Mouse (Mus musculus) brain, embryonic 14.5 days (tissue): ENCODE results near the gene Bahd1. TPM values are rescaled to one million over a fixed set of nuclear protein-coding genes. Genes with fewer than 3 reads are reported as not detected.

ENCODE experiments used
- DNase-seq: peaks from one replicate; pipeline ENCODE4 v3.0.0-alpha.2; 2011; ENCODE audit warnings: low read depth
- CTCF ChIP-seq: fragments of 200-500 bp; IDR thresholded peaks from 2 replicates; pipeline ENCODE4 v1.5.1; 2012; ENCODE audit warnings: inconsistent platforms, mild to moderate bottlenecking, moderate library complexity, borderline replicate concordance; ENCODE audit not compliant: insufficient read depth, insufficient read length; ENCODE audit errors: extremely low read depth
- POLR2A ChIP-seq: fragments of 200-500 bp; IDR thresholded peaks from 2 replicates; pipeline ENCODE4 v1.6.1; 2012; ENCODE audit warnings: mild to moderate bottlenecking, inconsistent platforms, borderline replicate concordance; ENCODE audit not compliant: poor library complexity, insufficient read depth, insufficient read length, severe bottlenecking; ENCODE audit errors: extremely low read depth
- polyA plus RNA-seq: library from polyadenylated mRNA; depleted of rRNA; stranded (reverse); fragments of >200 nt; gene quantifications from 2 replicates; pipeline ENCODE4 v1.2.3, GENCODE M21; 2012

Bahd1 gene
- polyA plus RNA-seq, 1 experiment = 25.7 TPM

DNA sequence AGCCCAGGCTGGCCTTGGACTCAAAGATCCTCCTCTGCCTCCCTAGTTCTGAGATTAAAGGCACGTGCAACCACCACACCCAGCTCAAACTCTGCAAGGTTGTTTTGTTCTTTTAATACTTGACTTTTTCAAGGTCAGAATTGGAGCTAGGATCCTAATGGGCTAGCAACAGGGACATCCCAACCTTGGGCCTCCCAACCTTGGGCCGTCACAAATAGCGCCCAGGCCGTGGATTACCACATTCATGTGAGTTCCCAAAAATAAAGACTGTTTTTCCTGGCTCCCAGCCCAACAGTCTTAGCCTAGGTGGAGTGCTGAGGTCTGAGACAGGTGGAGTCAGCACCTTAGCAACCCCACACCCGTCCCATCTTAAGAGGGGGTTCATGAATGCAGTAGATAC is 18.2 kb upstream of the Bahd1 start:
- no peak for TF ChIP-seq CTCF
- TF ChIP-seq POLR2A = no peak
- no peak for DNase-seq

- TF ChIP-seq CTCF = peak; percentile 100
- TF ChIP-seq POLR2A = no peak
- DNase-seq = peak; percentile 88
Observed at GRCm38 (mm10) chr2:118882840-118883679, 17.1 kb upstream of the Bahd1 start.

DNA sequence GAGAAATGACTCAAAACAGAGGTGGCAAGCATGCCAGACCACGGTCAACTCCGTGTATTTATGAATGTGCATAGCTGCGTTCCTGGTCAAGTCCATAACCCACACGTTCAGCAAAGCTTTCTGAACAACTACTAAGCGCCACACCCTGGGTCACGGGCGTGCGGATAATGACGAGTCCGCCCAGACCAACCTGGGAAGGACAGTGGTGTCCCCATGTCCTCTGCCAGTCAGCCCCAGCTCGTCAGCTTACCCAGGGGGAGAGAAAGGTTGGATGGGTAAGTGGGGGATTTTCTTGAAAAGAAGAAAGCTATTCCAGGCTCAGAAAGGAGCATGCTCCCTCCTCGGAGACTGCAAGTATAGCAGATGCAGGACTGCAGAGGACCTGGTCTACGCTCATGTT is 12.7 kb upstream of the Bahd1 start:
- no peak for TF ChIP-seq POLR2A
- no peak for TF ChIP-seq CTCF
- no peak for DNase-seq

DNA sequence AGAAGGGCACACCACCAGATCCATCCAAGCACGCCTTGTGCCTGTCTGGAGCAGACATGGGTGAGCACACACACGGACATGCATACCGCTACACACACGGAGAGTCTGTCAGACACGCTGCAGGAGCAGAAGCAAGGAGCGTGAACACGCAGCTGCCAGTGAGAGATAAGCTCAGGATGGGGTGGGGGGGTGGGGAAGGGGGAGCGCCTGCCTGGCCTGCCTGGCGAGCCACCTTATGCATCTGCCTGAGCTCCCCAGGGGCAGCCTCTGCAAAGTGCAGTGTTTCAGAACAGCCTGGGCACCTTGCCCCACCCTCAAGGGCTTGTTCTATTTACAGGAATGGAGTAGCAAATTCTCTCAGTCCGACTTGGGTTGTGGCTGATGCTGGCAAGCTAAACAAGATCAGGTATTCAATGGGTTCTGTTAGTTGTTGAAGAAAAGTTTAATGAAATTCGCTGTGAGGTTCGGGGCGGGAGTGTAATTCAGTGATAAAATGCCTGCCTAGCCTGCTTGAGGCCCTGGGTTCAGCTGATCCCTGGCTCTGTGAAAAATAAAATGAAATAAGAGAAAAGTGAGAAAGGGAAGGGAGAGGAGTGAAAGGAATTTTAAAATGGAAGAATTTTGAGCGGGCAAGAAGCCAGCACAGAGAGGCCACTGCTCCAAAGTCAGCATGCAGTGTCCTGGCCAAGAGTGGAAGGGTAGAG is 12.2 kb upstream of the Bahd1 start:
- TF ChIP-seq CTCF (no peak), POLR2A (no peak)
- DNase-seq = peak; percentile 47

GRCm38 (mm10) chr2:118891173-118891572 is 9.0 kb upstream of the Bahd1 start:
- no peak for DNase-seq
- no peak for TF ChIP-seq POLR2A
- no peak for TF ChIP-seq CTCF

- TF ChIP-seq CTCF = no peak
- no peak for TF ChIP-seq POLR2A
- peak; percentile 67 for DNase-seq
Observed at GRCm38 (mm10) chr2:118895990-118896913, 3.9 kb upstream of the Bahd1 start.

DNA sequence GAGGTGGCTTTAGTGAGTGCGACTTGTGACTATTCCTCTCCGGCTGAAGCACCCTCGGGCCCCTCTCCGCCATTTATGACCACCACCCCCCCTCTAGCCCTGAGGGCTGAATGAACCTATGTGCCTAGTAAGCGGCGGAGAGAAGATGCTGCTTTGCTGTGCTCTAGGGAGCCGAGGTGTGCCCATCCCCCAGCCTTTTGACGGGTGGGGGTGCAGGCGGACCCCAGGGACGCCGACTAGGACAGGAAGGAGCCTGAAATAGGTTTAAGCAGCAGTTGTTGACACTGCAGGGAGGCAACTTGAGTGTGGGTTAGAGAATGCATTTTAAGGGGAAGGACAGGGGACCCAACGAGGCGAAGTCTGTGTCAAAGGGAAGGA is 3.3 kb upstream of the Bahd1 start:
- TF ChIP-seq CTCF (no peak), POLR2A (no peak)
- peak; percentile 19 for DNase-seq

- TF ChIP-seq POLR2A (no peak), CTCF (no peak)
Observed at GRCm38 (mm10) chr2:118897392-118897791, 2.8 kb upstream of the Bahd1 start.

DNA sequence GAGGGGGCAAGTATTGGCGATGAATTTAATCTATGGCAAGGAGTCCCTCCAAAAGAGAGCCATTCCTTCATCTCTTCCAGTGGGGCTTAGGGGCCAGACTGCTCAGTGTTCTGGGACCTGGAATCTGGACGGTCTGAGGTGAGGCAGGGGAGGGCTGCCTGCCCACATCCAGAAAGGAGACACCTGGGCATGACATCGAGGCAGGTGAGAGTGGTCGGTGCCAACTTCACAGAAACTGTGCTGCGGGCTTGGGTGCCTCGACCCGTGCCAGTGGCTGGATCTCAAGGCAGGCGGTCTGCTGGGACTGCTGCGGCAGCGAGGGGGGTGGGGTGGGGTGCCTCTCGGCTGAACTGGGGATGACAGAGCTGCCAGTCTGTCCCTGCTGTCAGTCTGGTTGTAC is 2.4 kb upstream of the Bahd1 start:
- TF ChIP-seq POLR2A = no peak

More at GRCm38 (mm10) chr2:118897392-118897791, 2.8 kb upstream of the Bahd1 start:
- DNase-seq = no peak

DNA sequence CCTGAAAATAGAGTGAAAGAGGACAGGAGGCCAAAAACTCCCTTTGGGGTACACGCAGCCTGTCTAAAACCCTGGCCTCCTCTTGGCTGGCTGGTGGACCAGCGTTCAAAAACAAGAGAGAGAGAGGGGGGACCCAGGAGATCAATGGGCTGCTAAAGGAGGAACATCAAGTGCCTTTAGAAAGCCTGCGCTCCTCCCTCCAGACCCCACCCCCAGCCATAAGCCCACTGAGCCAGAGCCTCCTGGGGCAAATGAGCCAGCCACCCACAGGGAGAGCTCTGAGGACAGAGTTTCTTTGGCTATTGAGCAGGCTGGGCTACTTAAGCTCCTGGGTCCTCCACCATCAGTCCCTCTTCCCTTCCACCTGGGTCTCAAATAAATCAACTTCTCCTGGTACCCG is 1.4 kb upstream of the Bahd1 start:
- DNase-seq = no peak
- TF ChIP-seq CTCF = no peak

More for the DNA sequence above, 2.4 kb upstream of the Bahd1 start:
- DNase-seq = no peak

DNA sequence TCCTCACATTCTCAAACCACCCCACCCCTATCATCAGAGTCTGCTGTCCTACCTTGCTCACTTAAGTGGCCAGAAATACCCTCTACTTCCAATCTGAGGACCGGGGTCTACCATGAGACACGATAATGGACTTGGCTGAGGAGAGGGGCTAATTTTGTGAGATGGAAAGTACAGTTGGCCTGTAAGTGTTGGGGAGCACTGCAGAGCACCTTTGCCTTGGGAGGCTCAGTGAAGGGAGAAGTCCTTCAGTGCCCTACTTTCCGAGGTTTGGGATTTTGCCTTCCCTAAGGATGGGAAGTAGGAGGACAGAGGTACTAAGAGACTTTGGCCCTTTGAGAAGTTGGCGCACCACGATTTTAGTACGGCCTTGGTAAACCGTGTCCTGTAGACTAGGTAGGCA is 871 bp upstream of the Bahd1 start:
- no peak for DNase-seq

GRCm38 (mm10) chr2:118900826-118901140 is 606 bp downstream of the Bahd1 start:
- DNase-seq = peak; percentile 31

More for the DNA sequence above, 871 bp upstream of the Bahd1 start:
- TF ChIP-seq POLR2A (no peak), CTCF (no peak)

More at GRCm38 (mm10) chr2:118900826-118901140, 606 bp downstream of the Bahd1 start:
- no peak for TF ChIP-seq POLR2A
- TF ChIP-seq CTCF = no peak
